Mouse (Mus musculus): ENCODE measurements around the gene 1700019D03Rik. TPM values are rescaled to one million over a fixed set of nuclear protein-coding genes. Genes with fewer than 3 reads are reported as not detected.
A peak's percentile ranks its signal among the peaks of the same experiment; 100 is the strongest.

Gene 1700019D03Rik
- polyA plus RNA-seq, 1 experiment from 2014 or later, result 3.0 TPM

GRCm38 (mm10) chr1:53015606-53016005 is 4.4 kb downstream of the 1700019D03Rik start:
- Histone ChIP-seq H3K36me3 (no peaks in the 10 kb centered on the region), H3K4me1 (no peaks in the 10 kb centered on the region), H3K9ac (no peak overlapping the region), H3K27me3 (no peaks in the 10 kb centered on the region), H3K27ac (no peak overlapping the region), H3K4me3 (no peak overlapping the region), H3K9me3 (no peaks in the 10 kb centered on the region), H3K4me2 (no peak overlapping the region)
- WGBS, result 80% methylated on average over 5 of the region's 5 CpGs
- ATAC-seq (ENCODE audit: borderline replicate concordance, extremely low read depth, low FRiP score, low TSS enrichment), result no peak

GRCm38 (mm10) chr1:53014716-53015115 is 5.3 kb downstream of the 1700019D03Rik start:
- ATAC-seq (ENCODE audit: borderline replicate concordance, extremely low read depth, low FRiP score, low TSS enrichment), result no peak
- Histone ChIP-seq H3K36me3 (no peaks in the 10 kb centered on the region), H3K9me3 (no peaks in the 10 kb centered on the region), H3K27me3 (no peaks in the 10 kb centered on the region), H3K4me2 (no peak overlapping the region), H3K27ac (no peak overlapping the region), H3K4me1 (no peaks in the 10 kb centered on the region), H3K9ac (no peak overlapping the region), H3K4me3 (no peak overlapping the region)
- 70% methylated on average over 6 of the region's 6 CpGs for WGBS

DNA sequence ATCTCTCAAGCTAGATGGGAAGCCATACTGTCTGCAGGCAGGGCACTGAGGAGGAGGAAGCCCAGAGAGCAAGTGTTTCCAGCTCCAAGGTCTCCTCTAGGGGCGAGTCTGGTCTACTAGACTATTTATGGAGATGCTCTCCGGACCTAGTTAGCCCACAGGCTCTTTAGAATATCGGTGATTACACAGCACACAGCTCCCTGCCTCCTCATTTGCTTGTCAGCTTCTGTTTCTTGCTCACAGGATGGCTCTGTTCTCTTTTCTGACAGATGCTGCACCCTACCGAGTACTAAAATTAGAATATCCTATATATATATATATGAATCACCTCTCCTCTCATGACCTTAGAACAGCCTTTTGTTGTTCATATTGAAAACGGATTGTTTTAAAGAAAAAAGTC is 33.3 kb downstream of the 1700019D03Rik start:
- Histone ChIP-seq H3K4me3 (no peak overlapping the region), H3K4me1 (no peaks in the 10 kb centered on the region), H3K36me3 (no peaks in the 10 kb centered on the region), H3K9me3 (no peaks in the 10 kb centered on the region), H3K4me2 (no peak overlapping the region), H3K9ac (no peak overlapping the region), H3K27me3 (no peaks in the 10 kb centered on the region), H3K27ac (no peak overlapping the region)
- WGBS, result 67% methylated on average over 5 of the region's 5 CpGs
- no peak for ATAC-seq (ENCODE audit: borderline replicate concordance, extremely low read depth, low FRiP score, low TSS enrichment)

DNA sequence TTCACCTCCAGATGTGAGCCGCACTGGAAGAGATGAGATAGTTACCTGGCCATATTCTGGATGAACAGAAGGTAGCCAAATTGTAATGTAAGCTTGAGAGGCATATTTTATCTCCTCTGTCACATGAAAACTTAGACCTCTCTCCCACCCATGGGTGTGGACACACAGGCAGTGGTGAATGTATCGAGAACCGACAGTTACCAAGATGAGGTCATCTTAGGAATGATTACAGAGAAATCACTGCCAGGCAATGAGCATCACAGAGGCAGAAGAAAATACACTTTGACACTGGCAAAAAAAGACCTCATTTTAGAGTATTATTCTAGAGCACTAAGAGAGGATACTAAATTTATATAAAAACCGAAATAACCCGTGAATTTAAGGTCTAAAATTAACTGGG is 46.8 kb downstream of the 1700019D03Rik start:
- Histone ChIP-seq H3K4me2 (no peak overlapping the region), H3K4me3 (no peak overlapping the region), H3K27me3 (no peaks in the 10 kb centered on the region), H3K9ac (no peak overlapping the region), H3K9me3 (no peaks in the 10 kb centered on the region), H3K36me3 (no peaks in the 10 kb centered on the region), H3K27ac (no peak overlapping the region), H3K4me1 (no peaks in the 10 kb centered on the region)
- WGBS, result 65% methylated on average over 5 of the region's 5 CpGs
- ATAC-seq (ENCODE audit: borderline replicate concordance, extremely low read depth, low FRiP score, low TSS enrichment), result no peak

DNA sequence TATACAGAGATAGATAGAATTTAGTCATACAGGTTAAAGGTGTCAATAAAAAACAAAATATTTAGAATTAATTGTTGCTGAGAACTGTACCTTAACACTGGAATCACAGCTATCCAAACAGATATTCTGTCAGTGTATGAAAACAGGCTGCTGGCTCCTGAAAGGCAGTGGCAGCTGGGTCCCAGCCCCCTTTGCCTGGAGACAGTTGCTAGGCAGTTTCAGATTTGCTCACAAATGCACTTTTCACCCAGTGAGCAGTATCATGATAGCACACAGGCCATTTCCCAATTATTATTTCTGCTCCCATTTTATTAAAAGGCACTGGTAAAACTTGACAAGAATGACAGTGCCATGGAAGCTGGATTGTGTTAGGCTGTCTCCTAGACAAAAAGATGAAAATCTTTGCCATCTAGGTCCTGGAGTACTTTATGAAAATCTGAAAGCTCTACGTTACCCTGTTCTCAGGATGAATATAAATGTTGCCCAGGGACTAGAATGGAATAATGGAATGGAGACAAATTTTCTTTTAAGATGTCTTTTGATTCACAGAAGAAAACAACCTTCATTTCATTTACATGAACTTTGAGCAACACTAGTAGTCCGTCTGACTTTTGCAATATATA is 48.0 kb downstream of the 1700019D03Rik start:
- 67% methylated on average over 2 of the region's 2 CpGs for WGBS

GRCm38 (mm10) chr1:52964581-52964980 is 55.4 kb downstream of the 1700019D03Rik start:
- Histone ChIP-seq H3K9ac (no peak overlapping the region), H3K4me1 (no peaks in the 10 kb centered on the region), H3K9me3 (no peaks in the 10 kb centered on the region), H3K27ac (no peak overlapping the region), H3K4me2 (no peak overlapping the region), H3K4me3 (no peak overlapping the region), H3K27me3 (no peaks in the 10 kb centered on the region), H3K36me3 (no peaks in the 10 kb centered on the region)
- no peak for ATAC-seq (ENCODE audit: borderline replicate concordance, extremely low read depth, low FRiP score, low TSS enrichment)
- 70% methylated on average over 8 of the region's 8 CpGs for WGBS

More for the DNA sequence above, 48.0 kb downstream of the 1700019D03Rik start:
- H3K9ac ChIP-seq, result no peak overlapping the region
- H3K4me2 ChIP-seq, result no peak overlapping the region
- H3K4me3 ChIP-seq, result no peak overlapping the region
- H3K36me3 ChIP-seq, result no peaks in the 10 kb centered on the region
- H3K4me1 ChIP-seq, result no peaks in the 10 kb centered on the region
- no peak for ATAC-seq (ENCODE audit: borderline replicate concordance, extremely low read depth, low FRiP score, low TSS enrichment)
- H3K27me3 ChIP-seq, result no peaks in the 10 kb centered on the region
- H3K9me3 ChIP-seq, result no peaks in the 10 kb centered on the region
- no peak overlapping the region for H3K27ac ChIP-seq

GRCm38 (mm10) chr1:52963097-52963496 is 56.9 kb downstream of the 1700019D03Rik start:
- Histone ChIP-seq H3K9ac (no peak overlapping the region), H3K9me3 (no peaks in the 10 kb centered on the region), H3K4me1 (no peaks in the 10 kb centered on the region), H3K4me2 (no peak overlapping the region), H3K27me3 (no peaks in the 10 kb centered on the region), H3K27ac (no peak overlapping the region), H3K4me3 (no peak overlapping the region), H3K36me3 (no peaks in the 10 kb centered on the region)
- no peak for ATAC-seq (ENCODE audit: borderline replicate concordance, extremely low read depth, low FRiP score, low TSS enrichment)
- WGBS, result 76% methylated on average over 2 of the region's 2 CpGs

DNA sequence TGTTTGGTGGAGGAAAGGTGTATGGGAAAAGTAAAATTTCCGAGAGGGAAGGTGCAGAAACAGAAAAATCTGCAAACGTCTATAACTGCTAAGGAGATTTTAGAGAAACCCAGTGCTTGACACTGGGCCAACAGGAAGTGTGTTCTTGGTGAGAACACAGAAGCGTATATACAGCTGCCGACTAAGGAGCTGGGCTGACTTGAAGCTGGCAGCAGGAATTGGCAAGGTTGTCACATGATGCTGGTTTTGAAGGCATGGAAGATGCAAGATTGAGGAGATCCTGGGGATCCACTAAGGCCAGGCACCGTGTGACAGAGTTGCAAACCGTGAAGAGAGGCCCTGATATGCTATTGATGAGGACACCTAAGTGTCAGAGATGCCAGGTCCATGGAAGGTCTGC is 59.8 kb downstream of the 1700019D03Rik start:
- Histone ChIP-seq H3K4me3 (no peak overlapping the region), H3K27ac (no peak overlapping the region), H3K27me3 (no peaks in the 10 kb centered on the region), H3K36me3 (no peaks in the 10 kb centered on the region), H3K4me2 (no peak overlapping the region), H3K9me3 (no peaks in the 10 kb centered on the region), H3K4me1 (no peaks in the 10 kb centered on the region), H3K9ac (no peak overlapping the region)
- no peak for ATAC-seq (ENCODE audit: borderline replicate concordance, extremely low read depth, low FRiP score, low TSS enrichment)
- WGBS, result 39% methylated on average over 6 of the region's 6 CpGs

DNA sequence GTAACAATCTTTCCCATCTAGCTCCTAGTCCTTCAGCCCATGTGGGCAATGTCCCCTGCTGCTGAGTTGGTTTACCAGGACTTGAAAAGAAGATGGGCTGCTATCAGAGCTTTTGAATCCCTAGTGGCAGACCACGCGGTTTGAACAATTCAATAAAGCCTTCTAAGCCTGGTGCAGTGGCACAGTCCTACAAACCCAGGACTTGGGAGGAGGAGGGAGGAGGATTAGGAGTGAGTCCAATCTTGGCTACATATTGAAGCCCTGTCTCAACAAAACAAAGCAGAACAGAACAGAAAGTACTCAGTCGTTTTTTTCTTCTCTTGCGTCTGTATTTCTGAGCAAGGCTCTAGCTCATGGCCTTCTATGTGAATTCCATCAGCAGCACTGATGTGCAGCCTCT is 63.2 kb downstream of the 1700019D03Rik start:
- Histone ChIP-seq H3K9me3 (no peaks in the 10 kb centered on the region), H3K27ac (no peak overlapping the region), H3K4me1 (peaks cover 11% of the 10 kb centered on the region), H3K27me3 (no peaks in the 10 kb centered on the region), H3K36me3 (no peaks in the 10 kb centered on the region), H3K4me2 (no peak overlapping the region), H3K9ac (no peak overlapping the region), H3K4me3 (no peak overlapping the region)
- no peak for ATAC-seq (ENCODE audit: borderline replicate concordance, extremely low read depth, low FRiP score, low TSS enrichment)
- 68% methylated on average over 4 of the region's 4 CpGs for WGBS

DNA sequence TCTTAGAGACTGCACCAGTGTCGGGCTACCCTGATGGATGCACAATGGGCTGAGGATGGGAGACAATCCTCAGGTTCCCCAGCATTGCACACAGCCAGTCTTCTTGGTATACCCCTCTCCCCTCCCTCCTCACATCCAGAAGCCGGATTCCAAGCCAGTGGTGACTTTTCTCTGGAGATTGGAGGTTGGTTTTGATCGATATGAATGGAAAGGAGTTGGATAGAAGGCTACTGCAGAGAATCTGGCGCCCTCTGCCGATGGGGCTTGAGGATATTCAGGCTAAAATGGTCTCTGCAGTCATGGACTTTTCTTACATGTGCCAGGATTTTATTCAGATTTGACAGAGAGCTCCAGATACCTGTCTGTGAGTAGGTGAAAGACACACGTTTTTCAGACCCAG is 64.9 kb downstream of the 1700019D03Rik start:
- WGBS, result 31% methylated on average over 6 of the region's 6 CpGs
- Histone ChIP-seq H3K4me1 (peaks cover 13% of the 10 kb centered on the region), H3K9me3 (no peaks in the 10 kb centered on the region), H3K9ac (no peak overlapping the region), H3K27me3 (no peaks in the 10 kb centered on the region), H3K4me2 (no peak overlapping the region), H3K36me3 (no peaks in the 10 kb centered on the region), H3K27ac (no peak overlapping the region), H3K4me3 (no peak overlapping the region)
- ATAC-seq (ENCODE audit: borderline replicate concordance, extremely low read depth, low FRiP score, low TSS enrichment), result no peak

- no peak for ATAC-seq (ENCODE audit: borderline replicate concordance, extremely low read depth, low FRiP score, low TSS enrichment)
- Histone ChIP-seq H3K27me3 (no peaks in the 10 kb centered on the region), H3K9ac (no peak overlapping the region), H3K36me3 (no peaks in the 10 kb centered on the region), H3K4me3 (no peak overlapping the region), H3K9me3 (no peaks in the 10 kb centered on the region), H3K4me1 (peaks cover 13% of the 10 kb centered on the region), H3K4me2 (no peak overlapping the region), H3K27ac (no peak overlapping the region)
- 83% methylated on average over 2 of the region's 2 CpGs for WGBS
These were observed 65.5 kb downstream of the 1700019D03Rik start for GRCm38 (mm10) chr1:52954456-52954855.

DNA sequence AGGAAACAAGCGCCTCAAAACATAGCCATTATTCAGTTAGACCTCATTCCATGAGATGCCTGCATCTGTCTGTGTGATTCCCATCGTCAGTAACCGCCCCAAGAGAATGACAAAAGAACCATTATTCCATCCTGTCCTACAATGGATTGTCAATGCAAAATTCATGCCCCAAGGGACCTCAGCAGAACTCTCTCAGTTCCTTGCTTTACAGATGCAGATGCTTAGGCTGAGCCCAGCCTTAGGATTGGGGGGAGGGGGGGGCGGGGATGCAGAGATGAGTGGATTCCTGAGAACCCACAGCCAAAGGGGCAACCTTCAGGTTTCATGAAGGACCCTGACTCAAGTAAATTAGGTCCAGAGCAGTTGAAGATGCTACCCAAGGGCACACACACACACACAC is 66.4 kb downstream of the 1700019D03Rik start:
- Histone ChIP-seq H3K9ac (no peak overlapping the region), H3K27ac (no peak overlapping the region), H3K4me2 (peak overlapping the region; percentile 96), H3K4me1 (peaks cover 13% of the 10 kb centered on the region), H3K27me3 (no peaks in the 10 kb centered on the region), H3K9me3 (no peaks in the 10 kb centered on the region), H3K36me3 (no peaks in the 10 kb centered on the region), H3K4me3 (peak overlapping the region; percentile 54)
- no peak for ATAC-seq (ENCODE audit: borderline replicate concordance, extremely low read depth, low FRiP score, low TSS enrichment)
- 25% methylated on average over 4 of the region's 4 CpGs for whole genome bisulfite sequencing
